Mouse (Mus musculus) thymus, adult 2 months (tissue): Measurements from ENCODE around the gene Ccl17. TPM values are rescaled to one million over a fixed set of nuclear protein-coding genes. Genes with fewer than 3 reads are reported as not detected.

ENCODE experiments used
- DNase-seq: peaks from one replicate; pipeline ENCODE4 v3.0.0; 2021
- H3K27ac ChIP-seq: fragments of 200-500 bp; 2 replicates; pipeline ENCODE4 v1.5.1; 2012; ENCODE audit warnings: low read length, control low read depth; ENCODE audit not compliant: control insufficient read depth, insufficient read depth
- H3K27me3 ChIP-seq: fragments of 200-500 bp; 2 replicates; pipeline ENCODE4 v1.6.1; 2012; ENCODE audit warnings: mild to moderate bottlenecking, low read length, moderate library complexity, mixed read lengths; ENCODE audit not compliant: control insufficient read depth, insufficient read depth
- H3K36me3 ChIP-seq: fragments of 200-500 bp; 2 replicates; pipeline ENCODE4 v1.6.1; 2012; ENCODE audit warnings: mild to moderate bottlenecking, low read length, moderate library complexity; ENCODE audit not compliant: control insufficient read depth, insufficient read depth
- H3K4me1 ChIP-seq: fragments of 200-500 bp; replicated peaks from 2 replicates; pipeline ENCODE4 v1.6.1; 2012; ENCODE audit warnings: low read length; ENCODE audit not compliant: control insufficient read depth, insufficient read depth
- H3K4me3 ChIP-seq: fragments of 200-500 bp; 2 replicates; pipeline ENCODE4 v1.5.1; 2012; ENCODE audit warnings: mild to moderate bottlenecking, low read length, control low read depth, moderate library complexity; ENCODE audit not compliant: control insufficient read depth, insufficient read depth
- CTCF ChIP-seq: fragments of 200-500 bp; IDR thresholded peaks from 2 replicates; pipeline ENCODE4 v1.5.1; 2012; ENCODE audit warnings: mild to moderate bottlenecking, control low read depth, low read length, moderate library complexity, borderline replicate concordance; ENCODE audit not compliant: control insufficient read depth, poor library complexity, insufficient read depth; ENCODE audit errors: extremely low read depth
- POLR2A ChIP-seq: fragments of 200-500 bp; IDR thresholded peaks from 2 replicates; pipeline ENCODE4 v1.6.1; 2012; ENCODE audit warnings: mild to moderate bottlenecking, low read length, control low read depth, moderate library complexity; ENCODE audit not compliant: control insufficient read depth, poor library complexity, insufficient read depth; ENCODE audit errors: extremely low read depth
- WGBS: fragments of 180-500 bp; shearing (Covaris S2); methylation state at CpG from one replicate; pipeline ENCODE4 v1.1.7; 2018; 5-methylcytosine and 5-hydroxymethylcytosine counted together
- polyA plus RNA-seq: library from polyadenylated mRNA; depleted of rRNA; stranded (reverse); fragments of >200 nt; gene quantifications from 2 replicates; pipeline ENCODE4 v1.2.3, GENCODE M21; 2012

The Ccl17 gene
- polyA plus RNA-seq, 1 experiment = 15.7 TPM

GRCm38 (mm10) chr8:94810855-94811254, 602 bp downstream of the Ccl17 start:
- DNase-seq = no peak
- Histone ChIP-seq H3K27ac (no peak overlapping the region), H3K4me1 (no peaks in the 10 kb centered on the region), H3K4me3 (no peak overlapping the region), H3K27me3 (no peaks in the 10 kb centered on the region), H3K36me3 (no peaks in the 10 kb centered on the region)
- TF ChIP-seq POLR2A = no peak
- no peak for TF ChIP-seq CTCF
- WGBS = 90% methylated on average over 5 of the region's 5 CpGs

- H3K27ac ChIP-seq = no peak overlapping the region
- DNase-seq = no peak
- no peaks in the 10 kb centered on the region for H3K36me3 ChIP-seq
- no peaks in the 10 kb centered on the region for H3K4me1 ChIP-seq
- H3K4me3 ChIP-seq = no peak overlapping the region
- WGBS = 79% methylated on average over 6 of the region's 6 CpGs
- no peak for TF ChIP-seq POLR2A
- no peak for TF ChIP-seq CTCF
- no peaks in the 10 kb centered on the region for H3K27me3 ChIP-seq
Measured at GRCm38 (mm10) chr8:94811654-94812053, 1.4 kb downstream of the Ccl17 start.

- no peaks in the 10 kb centered on the region for H3K4me1 ChIP-seq
- H3K36me3 ChIP-seq = no peaks in the 10 kb centered on the region
- TF ChIP-seq POLR2A (no peak), CTCF (no peak)
- H3K27me3 ChIP-seq = no peaks in the 10 kb centered on the region
- no peak overlapping the region for H3K27ac ChIP-seq
- WGBS = 33% methylated on average over 6 of the region's 6 CpGs
- no peak overlapping the region for H3K4me3 ChIP-seq
- peak; percentile 76 for DNase-seq
Measured at GRCm38 (mm10) chr8:94812645-94813098, 2.4 kb downstream of the Ccl17 start.

- H3K36me3 ChIP-seq = no peaks in the 10 kb centered on the region
- no peak overlapping the region for H3K4me3 ChIP-seq
- WGBS = 0% methylated on average over 1 of the region's 1 CpGs
- H3K27ac ChIP-seq = no peak overlapping the region
- TF ChIP-seq CTCF = no peak
- no peak for TF ChIP-seq POLR2A
- DNase-seq = peak; percentile 33
- no peaks in the 10 kb centered on the region for H3K27me3 ChIP-seq
- peaks cover 4% of the 10 kb centered on the region; the same call in 1 of the 2 replicates for H3K4me1 ChIP-seq
Measured at GRCm38 (mm10) chr8:94814556-94814955, 4.3 kb downstream of the Ccl17 start.

- Histone ChIP-seq H3K4me3 (no peak overlapping the region), H3K27ac (no peak overlapping the region), H3K27me3 (no peaks in the 10 kb centered on the region), H3K4me1 (peaks cover 4% of the 10 kb centered on the region; the same call in 1 of the 2 replicates), H3K36me3 (peaks cover 7% of the 10 kb centered on the region)
- WGBS = 38% methylated on average over 11 of the region's 11 CpGs
- no peak for DNase-seq
- no peak for TF ChIP-seq POLR2A
- no peak for TF ChIP-seq CTCF
Measured at GRCm38 (mm10) chr8:94817933-94818332, 7.7 kb downstream of the Ccl17 start.

- H3K27ac ChIP-seq = no peak overlapping the region
- no peak for DNase-seq
- WGBS = 95% methylated on average over 6 of the region's 6 CpGs
- TF ChIP-seq CTCF = no peak
- TF ChIP-seq POLR2A = no peak
- peaks cover 16% of the 10 kb centered on the region for H3K36me3 ChIP-seq
- peaks cover 4% of the 10 kb centered on the region; the same call in 1 of the 2 replicates for H3K4me1 ChIP-seq
- no peak overlapping the region for H3K4me3 ChIP-seq
- H3K27me3 ChIP-seq = no peaks in the 10 kb centered on the region
Measured at GRCm38 (mm10) chr8:94819671-94820179, 9.5 kb downstream of the Ccl17 start.

GRCm38 (mm10) chr8:94820553-94820952, 10.3 kb downstream of the Ccl17 start:
- Histone ChIP-seq H3K27ac (no peak overlapping the region), H3K4me3 (no peak overlapping the region), H3K27me3 (no peaks in the 10 kb centered on the region), H3K36me3 (peaks cover 23% of the 10 kb centered on the region), H3K4me1 (peaks cover 4% of the 10 kb centered on the region; the same call in 1 of the 2 replicates)
- 94% methylated on average over 7 of the region's 7 CpGs for WGBS
- no peak for DNase-seq
- no peak for TF ChIP-seq POLR2A
- no peak for TF ChIP-seq CTCF
